Mouse (Mus musculus) forebrain, embryonic 11.5 days (tissue): ENCODE measurements around the gene Cox5a. TPM values are rescaled to one million over a fixed set of nuclear protein-coding genes. Genes with fewer than 3 reads are reported as not detected.

Experiments used
- ATAC-seq: fragments of 200-750 bp; cut with Nextera tagmentation; replicated peaks from 2 replicates; pipeline ENCODE4 v1.8.0; 2017; ENCODE audit warnings: moderate TSS enrichment; ENCODE audit not compliant: low FRiP score
- DNase-seq: peaks from one replicate; pipeline ENCODE4 v3.0.0-alpha.2; 2017; ENCODE audit warnings: low spot score
- H3K27ac ChIP-seq: fragments of 300-500 bp; sonication (generic); 2 replicates; pipeline ENCODE4 v1.5.1; 2014; ENCODE audit warnings: low read depth, low read length
- H3K27me3 ChIP-seq: fragments of 300-500 bp; sonication (generic); 2 replicates; pipeline ENCODE4 v1.6.1; 2014; ENCODE audit warnings: mild to moderate bottlenecking, low read length, mixed read lengths; ENCODE audit not compliant: control insufficient read depth, insufficient read depth
- H3K36me3 ChIP-seq: fragments of 300-500 bp; sonication (generic); 2 replicates; pipeline ENCODE4 v1.6.1; 2014; ENCODE audit warnings: mild to moderate bottlenecking, low read length, moderate library complexity, mixed read lengths; ENCODE audit not compliant: control insufficient read depth, insufficient read depth
- H3K4me1 ChIP-seq: fragments of 300-500 bp; sonication (generic); replicated peaks from 2 replicates; pipeline ENCODE4 v1.6.1; 2014; ENCODE audit warnings: low read length, mixed read lengths; ENCODE audit not compliant: control insufficient read depth, insufficient read depth
- H3K4me2 ChIP-seq: fragments of 300-500 bp; sonication (generic); 2 replicates; pipeline ENCODE4 v1.6.1; 2014; ENCODE audit warnings: low read depth, mild to moderate bottlenecking, low read length, moderate library complexity, mixed read lengths; ENCODE audit not compliant: severe bottlenecking
- H3K4me3 ChIP-seq: fragments of 300-500 bp; sonication (generic); 2 replicates; pipeline ENCODE4 v1.5.1; 2014; ENCODE audit warnings: low read depth, low read length
- H3K9ac ChIP-seq: fragments of 300-500 bp; sonication (generic); 2 replicates; pipeline ENCODE4 v1.6.1; 2014; ENCODE audit warnings: low read length
- H3K9me3 ChIP-seq: fragments of 300-500 bp; sonication (generic); 2 replicates; pipeline ENCODE4 v1.6.1; 2016; ENCODE audit warnings: low read length, mixed read lengths; ENCODE audit not compliant: control insufficient read depth
- WGBS: fragments of 180-500 bp; shearing (Covaris S2); extraction: QIAGEN DNeasy Blood & Tissue Kit; methylation state at CpG from one replicate; pipeline ENCODE4 v1.1.7; 2014; 5-methylcytosine and 5-hydroxymethylcytosine counted together
- polyA plus RNA-seq: library from polyadenylated mRNA; unstranded; fragments of >200 nt; fragmentation: Nextera tagmentation; extraction: Ambion mirVana; gene quantifications from 2 replicates; pipeline ENCODE4 v1.2.1, GENCODE M21; 2014

Cox5a gene
- polyA plus RNA-seq, 1 experiment from 2014 or later = 624 TPM

GRCm38 (mm10) chr9:57536362-57536761 lies 15.3 kb downstream of the Cox5a start:
- Histone ChIP-seq H3K4me1 (peaks cover 10% of the 10 kb centered on the region), H3K4me3 (no peak overlapping the region), H3K36me3 (no peaks in the 10 kb centered on the region; the same call in 1 of the 2 replicates), H3K27ac (no peak overlapping the region), H3K9me3 (no peaks in the 10 kb centered on the region), H3K9ac (peak overlapping the region; percentile 89; the same call in 1 of the 2 replicates), H3K4me2 (peak overlapping the region; percentile 80; the same call in 1 of the 2 replicates), H3K27me3 (no peaks in the 10 kb centered on the region)
- ATAC-seq (no peak), DNase-seq (no peak)
- 91% methylated on average over 5 of the region's 5 CpGs for WGBS

GRCm38 (mm10) chr9:57537044-57537727 lies 16.1 kb downstream of the Cox5a start, which contains the start of gene Fam219b:
Fam219b (plus strand) TSS chr9:57537528.
- peak; percentile 92 for DNase-seq
- H3K9me3 ChIP-seq = no peaks in the 10 kb centered on the region
- peaks cover 10% of the 10 kb centered on the region for H3K4me1 ChIP-seq
- H3K27ac ChIP-seq = peak within 1 kb of the TSS; percentile 66
- WGBS = 3% methylated on average over 45 of the region's 45 CpGs
- peak within 1 kb of the TSS; percentile 85 for H3K4me3 ChIP-seq
- no peaks in the 10 kb centered on the region; the same call in 1 of the 2 replicates for H3K36me3 ChIP-seq
- peak within 1 kb of the TSS; percentile 80 for H3K4me2 ChIP-seq
- peak; percentile 90 for ATAC-seq
- peak within 1 kb of the TSS; percentile 89 for H3K9ac ChIP-seq
- no peaks in the 10 kb centered on the region for H3K27me3 ChIP-seq

GRCm38 (mm10) chr9:57537728-57538181 lies 16.7 kb downstream of the Cox5a start:
- WGBS = under 1% methylated on average over 24 of the region's 24 CpGs
- DNase-seq (no peak), ATAC-seq (peak; percentile 67)
- Histone ChIP-seq H3K27ac (peak overlapping the region; percentile 66), H3K9me3 (no peaks in the 10 kb centered on the region), H3K9ac (peak overlapping the region; percentile 89), H3K36me3 (no peaks in the 10 kb centered on the region; the same call in 1 of the 2 replicates), H3K4me1 (peaks cover 10% of the 10 kb centered on the region), H3K4me3 (peak overlapping the region; percentile 85), H3K4me2 (peak overlapping the region; percentile 80), H3K27me3 (no peaks in the 10 kb centered on the region)

- Histone ChIP-seq H3K4me3 (no peak overlapping the region), H3K9me3 (no peaks in the 10 kb centered on the region), H3K27ac (no peak overlapping the region), H3K27me3 (no peaks in the 10 kb centered on the region), H3K4me1 (peaks cover 10% of the 10 kb centered on the region), H3K9ac (no peak overlapping the region), H3K36me3 (peaks cover 10% of the 10 kb centered on the region; the same call in 1 of the 2 replicates), H3K4me2 (no peak overlapping the region)
- ATAC-seq (no peak), DNase-seq (no peak)
- WGBS = 89% methylated on average over 2 of the region's 2 CpGs
Observed at GRCm38 (mm10) chr9:57539550-57539949, 18.5 kb downstream of the Cox5a start.

GRCm38 (mm10) chr9:57541312-57541711 lies 20.2 kb downstream of the Cox5a start:
- H3K27me3 ChIP-seq = no peaks in the 10 kb centered on the region
- DNase-seq (no peak), ATAC-seq (no peak)
- H3K4me1 ChIP-seq = peaks cover 10% of the 10 kb centered on the region
- peaks cover 13% of the 10 kb centered on the region; the same call in 1 of the 2 replicates for H3K36me3 ChIP-seq
- H3K4me3 ChIP-seq = no peak overlapping the region
- WGBS = 10% methylated on average over 1 of the region's 1 CpGs
- H3K9ac ChIP-seq = no peak overlapping the region
- H3K9me3 ChIP-seq = no peaks in the 10 kb centered on the region
- no peak overlapping the region for H3K27ac ChIP-seq
- H3K4me2 ChIP-seq = no peak overlapping the region

- WGBS = 79% methylated on average over 3 of the region's 3 CpGs
- Histone ChIP-seq H3K36me3 (peaks cover 13% of the 10 kb centered on the region; the same call in 1 of the 2 replicates), H3K27me3 (no peaks in the 10 kb centered on the region), H3K4me3 (no peak overlapping the region), H3K27ac (no peak overlapping the region), H3K4me2 (no peak overlapping the region), H3K9ac (no peak overlapping the region), H3K4me1 (peaks cover under 1% of the 10 kb centered on the region; the same call in 1 of the 2 replicates), H3K9me3 (no peaks in the 10 kb centered on the region)
- DNase-seq (no peak), ATAC-seq (no peak)
Observed at GRCm38 (mm10) chr9:57543951-57544350, 22.9 kb downstream of the Cox5a start.

- Histone ChIP-seq H3K36me3 (peaks cover 13% of the 10 kb centered on the region; the same call in 1 of the 2 replicates), H3K4me1 (peaks cover 6% of the 10 kb centered on the region; the same call in 1 of the 2 replicates), H3K4me2 (no peak overlapping the region), H3K9me3 (no peaks in the 10 kb centered on the region), H3K4me3 (no peak overlapping the region), H3K27me3 (no peaks in the 10 kb centered on the region), H3K27ac (no peak overlapping the region), H3K9ac (no peak overlapping the region)
- 88% methylated on average over 5 of the region's 5 CpGs for WGBS
- DNase-seq = no peak
- ATAC-seq = no peak
Observed at GRCm38 (mm10) chr9:57547287-57547686, 26.2 kb downstream of the Cox5a start.

- Histone ChIP-seq H3K4me3 (no peak overlapping the region), H3K4me2 (no peak overlapping the region), H3K4me1 (peaks cover 6% of the 10 kb centered on the region; the same call in 1 of the 2 replicates), H3K9me3 (no peaks in the 10 kb centered on the region), H3K27me3 (no peaks in the 10 kb centered on the region), H3K36me3 (peaks cover 13% of the 10 kb centered on the region; the same call in 1 of the 2 replicates), H3K9ac (no peak overlapping the region), H3K27ac (no peak overlapping the region)
- ATAC-seq (no peak), DNase-seq (no peak)
- 93% methylated on average over 11 of the region's 11 CpGs for WGBS
Observed at GRCm38 (mm10) chr9:57547869-57548268, 26.8 kb downstream of the Cox5a start.
